Mouse (Mus musculus) layer of hippocampus, adult 8-10 months (tissue): Measurements from ENCODE around the gene Yipf2. TPM values are rescaled to one million over a fixed set of nuclear protein-coding genes. Genes with fewer than 3 reads are reported as not detected.
A peak's percentile ranks its signal among the peaks of the same experiment; 100 is the strongest.
"Not testable (repeated sequence)": the region's sequence is repeated elsewhere in the genome, so short reads cannot be mapped to it uniquely, and the experiment has no call there.

Experiments used
- DNase-seq, 2 experiments: peaks; one replicate each; pipeline ENCODE4 v3.0.0; 2022; ENCODE audit warnings: low spot score in 2 of 2
- total RNA-seq, 4 experiments: library from RNA; stranded (reverse); gene quantifications; 2 replicates each; pipeline ENCODE4 v1.2.4; 2022

Gene Yipf2
- total RNA-seq, 4 experiments from 2014 or later: 19.7 to 21.4 (median 20.6) TPM

- no peak for DNase-seq
These were observed 7.6 kb upstream of the Yipf2 start for GRCm38 (mm10) chr9:21600186-21600585.

GRCm38 (mm10) chr9:21598198-21598597, 5.6 kb upstream of the Yipf2 start:
- DNase-seq: no peak

- DNase-seq: no peak
These were observed 2.2 kb upstream of the Yipf2 start for GRCm38 (mm10) chr9:21594838-21595237.

DNA sequence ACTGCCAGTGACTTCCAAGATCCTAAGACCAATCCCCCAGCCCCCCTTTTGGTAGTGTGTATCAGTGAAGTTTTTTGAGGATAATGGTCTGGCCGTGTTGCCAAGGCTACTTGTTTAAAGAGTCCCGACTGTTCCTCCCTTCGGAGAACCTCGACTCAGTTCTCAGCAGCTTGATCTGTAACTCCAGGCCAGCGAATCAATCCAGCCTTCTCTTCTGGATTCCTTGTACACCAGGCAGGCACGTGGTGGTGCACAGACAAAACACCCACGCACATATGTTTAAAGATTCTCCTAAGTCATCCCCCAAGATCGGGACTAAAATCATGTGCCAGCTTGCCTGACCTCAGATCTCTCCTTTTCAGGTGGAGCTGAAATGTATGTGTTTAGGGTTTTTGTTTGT, 1.7 kb upstream of the Yipf2 start:
- DNase-seq: not testable (repeated sequence)

- peak in 1 of 2 experiments; percentile 63 for DNase-seq
These were observed 594 bp upstream of the Yipf2 start for GRCm38 (mm10) chr9:21593122-21593721.

GRCm38 (mm10) chr9:21591831-21592702, 561 bp downstream of the Yipf2 start:
- no peak for DNase-seq

- no peak for DNase-seq
These were observed 1.3 kb downstream of the Yipf2 start for GRCm38 (mm10) chr9:21591127-21591830.

GRCm38 (mm10) chr9:21589538-21589937, 3.1 kb downstream of the Yipf2 start:
- DNase-seq: no peak

GRCm38 (mm10) chr9:21588350-21588749, 4.3 kb downstream of the Yipf2 start:
- DNase-seq: no peak

DNA sequence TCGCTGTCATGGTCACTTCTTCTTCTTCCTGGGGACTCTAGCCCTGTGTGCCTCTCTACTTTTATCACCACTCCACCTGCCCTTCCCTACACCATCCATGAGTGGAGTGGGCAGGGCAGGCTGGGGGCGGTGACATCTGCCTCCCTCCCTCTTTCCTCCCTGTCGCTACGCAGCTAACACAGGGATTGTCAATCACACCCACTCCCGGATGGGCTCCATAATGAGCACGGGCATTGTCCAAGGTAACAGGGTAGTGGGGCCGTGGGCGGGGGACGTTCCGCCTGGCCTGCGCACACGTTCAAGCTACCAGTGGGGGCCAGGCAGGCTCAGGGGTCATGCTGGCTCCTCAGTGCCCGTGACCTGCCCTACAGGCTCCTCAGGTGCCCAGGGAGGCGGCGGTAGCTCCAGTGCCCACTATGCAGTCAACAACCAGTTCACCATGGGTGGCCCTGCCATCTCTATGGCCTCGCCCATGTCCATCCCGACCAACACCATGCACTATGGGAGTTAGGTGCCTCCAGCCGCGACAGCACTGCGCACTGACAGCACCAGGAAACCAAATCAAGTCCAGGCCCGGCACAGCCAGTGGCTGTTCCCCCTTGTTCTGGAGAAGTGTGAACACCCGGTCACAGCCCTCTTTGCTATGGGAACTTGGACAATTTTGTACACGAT, 4.8 kb downstream of the Yipf2 start:
- no peak for DNase-seq

- DNase-seq: no peak
These were observed 7.2 kb downstream of the Yipf2 start for GRCm38 (mm10) chr9:21585401-21585800.

DNA sequence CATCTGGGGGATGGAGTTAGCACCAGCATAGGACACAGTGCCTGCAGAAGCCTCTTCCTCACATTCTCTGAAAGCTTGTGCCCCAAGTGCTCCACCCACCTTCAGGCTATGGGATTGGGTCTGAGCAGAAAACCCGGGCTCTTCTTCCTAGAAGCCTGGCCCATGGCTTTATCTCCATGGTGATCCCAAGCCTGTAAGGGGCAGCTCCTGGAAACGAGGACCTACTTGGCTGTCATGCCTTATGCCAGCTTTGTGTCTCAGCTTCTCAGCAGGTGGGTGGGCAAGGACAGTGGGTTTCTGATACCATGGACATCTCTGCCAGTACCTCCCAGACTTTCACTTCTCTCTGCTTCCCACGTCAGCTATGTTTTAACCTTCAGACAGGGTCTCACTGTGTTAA, 14.4 kb downstream of the Yipf2 start:
- DNase-seq: no peak

- DNase-seq: no peak
These were observed 16.3 kb downstream of the Yipf2 start for GRCm38 (mm10) chr9:21576286-21576685.

- no peak for DNase-seq
These were observed 17.4 kb downstream of the Yipf2 start for GRCm38 (mm10) chr9:21575253-21575652.

DNA sequence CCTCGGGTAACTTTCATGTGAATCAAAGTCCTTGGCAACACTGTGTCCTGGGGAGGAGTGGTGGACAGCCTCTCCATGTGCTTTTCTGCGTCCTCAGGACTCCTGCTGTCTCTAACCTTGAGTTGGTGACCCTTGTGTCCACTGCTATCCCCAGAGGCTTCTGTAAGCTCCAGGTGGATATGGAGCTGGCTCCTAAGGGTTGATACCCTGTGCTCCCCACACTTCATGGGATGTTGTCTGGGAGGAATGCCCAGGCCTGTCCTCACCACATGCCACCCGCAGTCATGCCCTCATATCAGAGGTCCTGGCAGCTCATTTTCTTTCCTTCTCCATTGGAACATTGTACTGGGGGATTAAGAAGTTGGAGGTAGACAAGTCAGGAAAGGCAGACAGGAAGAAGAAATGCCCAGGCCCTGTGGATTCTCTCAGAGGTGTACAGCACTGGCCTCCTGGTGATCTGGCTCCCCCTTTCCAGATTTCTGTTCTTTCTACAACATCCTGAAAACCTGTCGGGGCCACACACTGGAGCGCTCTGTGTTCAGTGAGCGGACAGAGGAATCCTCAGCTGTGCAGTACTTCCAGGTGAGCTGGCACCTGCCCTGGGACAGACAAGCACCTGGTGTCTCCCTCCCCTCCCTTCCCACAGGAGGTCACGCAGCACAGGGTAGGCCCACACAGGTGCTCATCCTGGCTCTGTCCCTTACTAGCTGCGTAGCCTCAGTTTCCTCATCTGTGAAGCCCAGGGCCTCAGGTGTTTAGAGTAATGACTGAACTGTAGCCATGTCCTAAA, 18.4 kb downstream of the Yipf2 start:
- no peak for DNase-seq

GRCm38 (mm10) chr9:21568657-21569255, 23.9 kb downstream of the Yipf2 start:
- DNase-seq: no peak

DNA sequence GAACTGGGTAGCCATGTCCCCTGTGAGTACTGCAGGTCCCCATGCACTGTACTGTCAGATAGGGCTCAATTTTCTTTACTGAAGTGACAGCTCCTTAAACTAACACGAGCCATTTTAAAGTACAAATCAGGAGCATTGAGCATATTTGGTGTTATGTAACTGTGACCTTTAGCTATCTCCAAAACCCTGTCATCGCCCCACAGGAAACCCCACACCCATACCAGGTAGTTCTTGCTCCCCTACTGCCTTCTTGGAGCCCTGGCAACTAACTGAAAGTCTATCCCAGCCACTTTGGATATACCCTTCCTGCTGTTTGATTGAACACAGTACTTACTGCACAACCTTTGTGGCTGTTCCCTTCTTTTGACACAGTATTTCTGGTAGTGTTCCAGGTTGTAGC, 25.6 kb downstream of the Yipf2 start:
- no peak for DNase-seq

- no peak for DNase-seq
These were observed 26.1 kb downstream of the Yipf2 start for GRCm38 (mm10) chr9:21566538-21566937.

GRCm38 (mm10) chr9:21565004-21565586, 27.5 kb downstream of the Yipf2 start:
- no peak for DNase-seq

DNA sequence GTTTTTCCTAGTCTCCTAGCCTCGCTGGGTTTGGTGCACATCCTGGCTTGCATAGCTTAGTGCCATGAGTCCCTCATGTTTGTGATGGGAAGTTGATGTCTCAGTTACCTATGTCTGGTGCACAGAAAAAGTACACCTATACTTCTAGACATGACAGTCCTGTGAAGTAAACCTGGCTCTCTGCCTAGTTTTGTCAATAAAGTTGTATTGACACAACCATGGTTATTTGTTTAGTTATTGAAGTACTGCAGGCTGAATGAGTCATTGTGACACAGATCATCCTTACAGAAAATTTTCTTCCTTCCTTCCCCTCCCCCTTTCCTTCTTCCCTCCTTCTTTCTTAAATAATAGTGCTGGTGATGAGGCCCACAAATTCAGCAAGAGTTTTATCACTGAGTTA, 28.2 kb downstream of the Yipf2 start:
- no peak for DNase-seq
